Mouse (Mus musculus): ENCODE results near the gene A830005F24Rik. TPM values are rescaled to one million over a fixed set of nuclear protein-coding genes. Genes with fewer than 3 reads are reported as not detected.

The A830005F24Rik gene
- polyA plus RNA-seq, 1 experiment from 2014 or later: 1.8 TPM

DNA sequence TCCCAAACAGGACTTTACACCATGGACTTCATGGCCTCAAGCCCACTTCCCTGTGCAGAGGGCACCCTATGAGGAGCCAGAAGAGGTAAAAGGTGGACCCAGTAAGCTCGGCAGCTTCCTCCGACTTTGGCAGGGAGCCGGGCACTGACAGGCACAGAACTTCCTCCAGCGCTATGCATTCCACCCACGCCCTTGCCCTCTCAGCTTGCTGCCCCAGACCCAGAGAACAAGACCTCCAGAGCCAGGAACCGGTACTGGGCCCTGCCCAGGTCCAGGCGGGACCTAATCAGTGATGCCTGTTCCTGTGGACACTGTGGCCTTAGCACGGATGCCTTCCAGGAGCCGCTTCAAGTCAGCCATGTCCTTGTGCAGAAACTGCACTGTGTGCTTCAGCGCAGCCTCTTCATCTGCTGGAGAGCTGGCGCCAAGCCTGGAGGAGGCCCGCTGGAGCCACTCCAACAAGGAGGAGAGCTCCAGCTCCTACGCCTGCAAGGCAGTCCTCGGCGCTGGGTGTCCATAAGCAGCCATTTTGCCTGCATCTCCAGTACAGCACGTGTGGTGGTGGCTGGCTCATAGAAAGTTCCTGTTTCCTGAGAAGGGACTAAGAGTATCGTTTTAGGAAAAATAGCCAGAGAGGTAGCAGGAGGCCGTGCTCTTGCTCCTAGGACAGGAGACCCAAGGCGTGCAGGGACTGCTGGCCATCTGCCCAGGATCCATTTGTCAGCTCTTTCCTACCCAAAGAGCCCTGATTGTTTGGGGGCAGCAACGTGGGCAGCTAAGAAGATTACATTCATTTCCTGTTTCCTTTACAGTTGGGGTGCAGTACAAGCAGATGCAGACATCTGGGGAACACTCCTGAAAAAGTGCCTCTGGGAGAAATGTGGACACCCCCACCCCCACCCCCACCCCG, 39.1 kb downstream of the A830005F24Rik start:
- Histone ChIP-seq H3K36me3 (ENCODE audit: insufficient read depth) (no peaks in the 10 kb centered on the region), H3K9me3 (ENCODE audit: low read depth, low read length) (no peaks in the 10 kb centered on the region), H3K4me3 (ENCODE audit: low read depth, low read length) (peak overlapping the region; percentile 25), H3K27me3 (ENCODE audit: insufficient read depth, low read length) (no peaks in the 10 kb centered on the region), H3K4me2 (peak overlapping the region; percentile 63), H3K27ac (ENCODE audit: low read depth) (peak overlapping the region; percentile 98), H3K9ac (peak overlapping the region; percentile 47), H3K4me1 (ENCODE audit: insufficient read depth) (peaks cover 19% of the 10 kb centered on the region)
- ATAC-seq (ENCODE audit: insufficient read depth) (peak; percentile 92), DNase-seq (peak; percentile 97)
- TF ChIP-seq CTCF (IDR thresholded peaks at IDR 0.05; ENCODE audit: low read depth): no peak
- 18% methylated on average over 21 of the region's 21 CpGs for WGBS

DNA sequence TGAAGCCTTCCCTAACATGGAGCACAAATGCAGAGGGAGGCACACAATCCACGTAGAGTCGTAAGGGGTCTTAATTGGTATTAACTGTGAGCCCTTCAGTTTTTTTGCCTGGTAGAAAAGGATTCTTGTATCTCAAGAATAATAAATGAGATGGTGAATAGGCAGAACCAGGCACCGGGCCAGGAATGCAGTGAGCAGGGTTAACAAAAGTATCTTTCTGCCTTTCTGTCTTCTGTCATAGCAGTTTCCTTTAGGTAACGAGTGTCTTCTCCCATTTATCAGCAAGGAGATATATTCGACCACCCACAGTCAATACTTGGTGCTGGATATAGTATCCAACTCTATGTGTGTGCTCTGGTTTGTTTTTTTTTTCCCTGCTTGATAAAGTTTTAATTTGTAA, 40.1 kb downstream of the A830005F24Rik start:
- Histone ChIP-seq H3K4me2 (peak overlapping the region; percentile 63; the same call in 1 of the 2 replicates), H3K4me1 (ENCODE audit: insufficient read depth) (peaks cover 19% of the 10 kb centered on the region), H3K27me3 (ENCODE audit: insufficient read depth, low read length) (no peaks in the 10 kb centered on the region), H3K27ac (ENCODE audit: low read depth) (peak overlapping the region; percentile 98), H3K4me3 (ENCODE audit: low read depth, low read length) (no peak overlapping the region), H3K36me3 (ENCODE audit: insufficient read depth) (no peaks in the 10 kb centered on the region), H3K9me3 (ENCODE audit: low read depth, low read length) (no peaks in the 10 kb centered on the region), H3K9ac (no peak overlapping the region)
- DNase-seq (peak; percentile 69), ATAC-seq (ENCODE audit: insufficient read depth) (no peak)
- WGBS: 28% methylated on average over 5 of the region's 5 CpGs
- no peak for TF ChIP-seq CTCF (IDR thresholded peaks at IDR 0.05; ENCODE audit: low read depth)

DNA sequence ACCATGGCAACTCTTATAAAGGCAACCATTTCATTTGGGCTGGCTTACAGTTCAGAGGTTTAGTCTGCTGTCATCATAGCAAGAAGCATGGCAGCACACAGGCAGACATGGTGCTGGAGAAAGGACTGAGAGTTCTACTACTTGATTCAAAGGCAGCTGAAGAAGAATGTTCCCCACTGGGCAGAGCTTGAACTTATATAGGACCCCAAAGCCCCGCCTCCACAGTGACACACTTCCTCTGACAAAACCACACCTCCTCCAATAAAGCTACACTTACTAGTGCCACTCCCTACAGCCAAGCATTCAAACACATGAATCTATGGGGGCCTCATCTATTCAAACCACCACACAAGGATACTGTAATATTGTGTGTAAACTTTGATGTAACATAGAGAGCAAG, 41.2 kb downstream of the A830005F24Rik start:
- WGBS: 67% methylated on average over 1 of the region's 1 CpGs
- DNase-seq (no peak), ATAC-seq (ENCODE audit: insufficient read depth) (no peak)
- Histone ChIP-seq H3K9ac (no peak overlapping the region), H3K4me3 (ENCODE audit: low read depth, low read length) (no peak overlapping the region), H3K9me3 (ENCODE audit: low read depth, low read length) (no peaks in the 10 kb centered on the region), H3K27me3 (ENCODE audit: insufficient read depth, low read length) (no peaks in the 10 kb centered on the region), H3K27ac (ENCODE audit: low read depth) (no peak overlapping the region), H3K4me1 (ENCODE audit: insufficient read depth) (peaks cover 19% of the 10 kb centered on the region), H3K4me2 (no peak overlapping the region), H3K36me3 (ENCODE audit: insufficient read depth) (no peaks in the 10 kb centered on the region)
- TF ChIP-seq CTCF (IDR thresholded peaks at IDR 0.05; ENCODE audit: low read depth): no peak

DNA sequence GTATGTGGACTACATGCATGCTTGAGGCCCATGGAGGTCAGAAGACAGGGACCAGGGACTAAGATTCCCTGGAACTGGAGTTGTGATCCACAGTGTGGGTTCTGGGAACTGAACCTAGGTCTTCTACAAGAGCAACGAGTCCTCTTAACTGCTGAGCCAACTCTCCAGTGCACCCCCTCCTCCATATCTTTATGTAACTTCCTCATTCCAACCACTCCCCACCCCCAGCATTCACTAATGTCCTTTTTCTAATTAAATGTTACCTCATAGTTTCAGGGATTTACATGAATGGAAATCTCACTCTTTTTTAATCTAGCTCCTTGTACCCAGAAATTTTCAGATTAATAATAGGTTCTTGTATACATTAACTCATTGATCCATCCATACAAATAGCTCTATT, 42.6 kb downstream of the A830005F24Rik start:
- WGBS: 61% methylated on average over 1 of the region's 1 CpGs
- DNase-seq: no peak
- H3K4me1 ChIP-seq (ENCODE audit: insufficient read depth): peaks cover 19% of the 10 kb centered on the region

DNA sequence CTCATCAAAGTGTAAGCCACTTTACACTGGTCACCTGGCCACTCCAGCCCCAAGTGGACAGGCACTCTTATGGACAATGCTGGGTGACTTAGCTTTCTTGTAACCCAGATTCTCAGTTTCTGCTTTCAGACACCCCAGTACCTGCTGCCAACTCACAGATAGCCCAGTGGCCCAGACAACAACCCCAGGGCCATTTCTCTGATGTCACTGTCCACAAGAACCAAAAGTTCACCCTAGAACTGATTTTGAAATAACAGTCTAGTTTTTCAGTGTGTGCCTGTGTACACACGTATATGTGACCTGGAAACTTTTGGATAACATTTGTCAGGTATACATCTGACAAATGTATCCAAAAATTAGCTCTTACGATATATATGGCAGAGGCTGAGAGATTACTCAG, 48.1 kb downstream of the A830005F24Rik start:
- Histone ChIP-seq H3K9me3 (ENCODE audit: low read depth, low read length) (no peaks in the 10 kb centered on the region), H3K4me2 (no peak overlapping the region), H3K4me1 (ENCODE audit: insufficient read depth) (peaks cover 3% of the 10 kb centered on the region; the same call in 1 of the 2 replicates), H3K36me3 (ENCODE audit: insufficient read depth) (no peaks in the 10 kb centered on the region), H3K27ac (ENCODE audit: low read depth) (no peak overlapping the region), H3K4me3 (ENCODE audit: low read depth, low read length) (no peak overlapping the region), H3K9ac (no peak overlapping the region), H3K27me3 (ENCODE audit: insufficient read depth, low read length) (no peaks in the 10 kb centered on the region)
- 77% methylated on average over 2 of the region's 2 CpGs for WGBS
- no peak for TF ChIP-seq CTCF (IDR thresholded peaks at IDR 0.05; ENCODE audit: low read depth)
- ATAC-seq (ENCODE audit: insufficient read depth): no peak
- DNase-seq: no peak

More for the DNA sequence above, 42.6 kb downstream of the A830005F24Rik start:
- TF ChIP-seq CTCF (IDR thresholded peaks at IDR 0.05; ENCODE audit: low read depth): no peak
- H3K9me3 ChIP-seq (ENCODE audit: low read depth, low read length): no peaks in the 10 kb centered on the region
- ATAC-seq (ENCODE audit: insufficient read depth): no peak
- no peaks in the 10 kb centered on the region for H3K36me3 ChIP-seq (ENCODE audit: insufficient read depth)
- H3K27ac ChIP-seq (ENCODE audit: low read depth): no peak overlapping the region
- no peaks in the 10 kb centered on the region for H3K27me3 ChIP-seq (ENCODE audit: insufficient read depth, low read length)
- H3K4me2 ChIP-seq: no peak overlapping the region
- no peak overlapping the region for H3K9ac ChIP-seq
- H3K4me3 ChIP-seq (ENCODE audit: low read depth, low read length): no peak overlapping the region

DNA sequence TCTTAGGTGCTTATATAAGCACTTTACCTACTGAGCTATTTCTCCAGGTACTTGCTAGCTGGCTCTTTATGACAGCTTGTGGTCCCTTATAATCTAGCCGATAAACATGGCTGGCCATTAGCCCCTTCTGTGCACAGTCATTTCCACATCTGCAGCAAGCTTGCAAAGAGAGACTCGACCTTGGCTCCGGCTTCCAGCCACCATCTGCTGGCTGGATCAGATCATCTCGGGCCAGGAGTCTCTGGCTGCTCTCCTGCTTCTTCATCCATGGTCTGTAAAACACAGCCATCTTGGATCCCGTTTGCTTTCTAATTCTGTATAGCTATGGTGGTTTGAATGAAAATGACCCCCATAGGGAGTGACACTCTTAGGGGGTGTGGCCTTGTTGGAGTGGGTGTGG, 49.0 kb downstream of the A830005F24Rik start:
- H3K36me3 ChIP-seq (ENCODE audit: insufficient read depth): no peaks in the 10 kb centered on the region
- TF ChIP-seq CTCF (IDR thresholded peaks at IDR 0.05; ENCODE audit: low read depth): no peak
- no peak for ATAC-seq (ENCODE audit: insufficient read depth)
- no peak overlapping the region for H3K9ac ChIP-seq
- peaks cover 3% of the 10 kb centered on the region; the same call in 1 of the 2 replicates for H3K4me1 ChIP-seq (ENCODE audit: insufficient read depth)
- no peaks in the 10 kb centered on the region for H3K9me3 ChIP-seq (ENCODE audit: low read depth, low read length)
- H3K27ac ChIP-seq (ENCODE audit: low read depth): no peak overlapping the region
- WGBS: 80% methylated on average over 5 of the region's 5 CpGs
- no peak overlapping the region for H3K4me2 ChIP-seq
- H3K27me3 ChIP-seq (ENCODE audit: insufficient read depth, low read length): no peaks in the 10 kb centered on the region
- no peak for DNase-seq
- no peak overlapping the region for H3K4me3 ChIP-seq (ENCODE audit: low read depth, low read length)

MicroRNA genes within 50 kb of the gene (microRNA counts, 519-probe panel; counts per million panel counts)
- microRNA mmu-let-7a: 5,423 counts per million, percentile 99 among the panel's probes with 10 or more counts
- microRNA mmu-let-7d: 5,522 counts per million, percentile 99 among the panel's probes with 10 or more counts
- 5,065 counts per million, percentile 95 among the panel's probes with 10 or more counts for microRNA mmu-let-7f

Small RNA genes within 50 kb of the gene (microRNA-seq; reads per million reads assigned to microRNA genes)
- gene Gm24111 (ENCODE audit: borderline number of aligned reads): not detected
- gene Mirlet7a-1 (ENCODE audit: borderline number of aligned reads): 219 reads per million, percentile 58 among the genes with 10 or more reads in this experiment
- gene Mirlet7d (ENCODE audit: borderline number of aligned reads): 17,559 reads per million, percentile 97 among the genes with 10 or more reads in this experiment
- gene Mirlet7f-1 (ENCODE audit: borderline number of aligned reads): not detected

Other genes with a start within 250 kb of the A830005F24Rik start
- 5.2 and 5.3 TPM in 2 replicates for gene Zfp169, start 119 bp upstream of the A830005F24Rik start, polyA plus RNA-seq (2014; fragmentation: Nextera tagmentation; extraction: Ambion mirVana)
- gene Ptpdc1, start 112.1 kb downstream of the A830005F24Rik start, polyA plus RNA-seq (2014; fragmentation: Nextera tagmentation; extraction: Ambion mirVana): 13.7 and 14.8 TPM in 2 replicates
- 0.35 and 0.86 TPM in 2 replicates for gene Barx1, start 149.4 kb downstream of the A830005F24Rik start, polyA plus RNA-seq (2014; fragmentation: Nextera tagmentation; extraction: Ambion mirVana)

Data from lung, embryonic 14.5 days (tissue).